Mouse (Mus musculus) frontal cortex, postnatal 25 days (tissue): ENCODE results near the gene Zc3hc1.

Experiments used
- DNase-seq, 2 experiments: peaks; one replicate each; pipeline ENCODE4 v3.0.0; 2022; ENCODE audit warnings: low spot score in 2 of 2

Zc3hc1 gene

DNA sequence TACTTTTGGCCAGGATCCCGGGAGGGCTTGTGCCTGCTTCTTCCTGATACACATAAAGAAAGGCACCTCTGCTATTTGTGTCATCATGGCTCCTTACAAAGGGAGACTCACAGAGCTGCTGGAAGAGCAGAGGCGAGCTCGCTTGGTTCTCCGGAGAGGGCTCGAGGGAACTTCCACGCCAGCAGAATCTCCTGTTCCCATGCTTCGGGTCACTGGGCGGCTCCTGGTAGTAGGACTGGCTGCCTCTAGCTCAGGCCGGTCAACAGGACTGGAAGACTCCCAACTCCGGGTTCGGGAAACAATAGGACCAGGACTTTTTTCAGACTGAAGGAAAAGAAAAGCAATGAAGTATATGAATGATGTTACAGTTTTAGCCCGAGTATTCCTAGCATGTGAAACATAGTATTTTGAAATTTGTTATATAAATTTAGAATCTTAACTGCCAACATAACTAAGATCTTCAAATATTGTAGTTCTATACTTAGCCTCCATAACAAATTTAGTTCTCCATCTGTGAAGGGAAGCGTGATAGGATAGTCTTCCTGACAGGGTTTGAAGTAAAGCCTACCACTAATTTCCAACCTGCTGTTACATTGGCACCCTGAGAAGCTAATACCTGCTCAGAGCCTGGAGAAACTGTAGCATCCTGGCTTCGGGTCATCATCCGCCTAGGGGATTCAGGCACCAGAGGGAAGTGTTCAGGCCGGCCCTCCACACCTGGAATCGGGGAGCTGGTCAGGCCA lies 18.0 kb downstream of the Zc3hc1 start:
- no peak for DNase-seq

- DNase-seq, result no peak
Observed at GRCm38 (mm10) chr6:30369291-30369690, 21.5 kb downstream of the Zc3hc1 start.

DNA sequence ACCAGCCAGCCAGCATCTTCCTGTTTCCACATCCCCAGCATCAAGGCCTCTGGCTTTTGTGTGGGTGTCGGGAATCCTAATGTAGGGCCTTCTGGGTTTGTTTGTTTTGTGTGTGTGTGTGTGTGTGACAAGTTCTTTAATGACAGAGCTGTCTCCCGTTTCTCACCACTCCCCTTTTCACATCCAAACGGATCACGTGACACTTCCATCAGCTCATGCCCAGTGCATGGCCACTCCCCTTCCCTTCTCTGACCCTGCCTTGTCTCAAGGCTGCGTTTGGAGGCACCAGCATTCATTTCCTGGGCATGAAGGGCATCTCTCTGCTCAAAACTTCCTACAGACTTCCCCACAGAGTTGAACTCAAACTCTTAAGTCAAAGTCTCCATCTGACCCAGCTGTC lies 27.0 kb downstream of the Zc3hc1 start:
- no peak for DNase-seq

GRCm38 (mm10) chr6:30359762-30360509 lies 30.9 kb downstream of the Zc3hc1 start:
- no peak for DNase-seq

- DNase-seq, result peak; percentile 72 to 76
Observed at GRCm38 (mm10) chr6:30357561-30358177, 33.2 kb downstream of the Zc3hc1 start.

DNA sequence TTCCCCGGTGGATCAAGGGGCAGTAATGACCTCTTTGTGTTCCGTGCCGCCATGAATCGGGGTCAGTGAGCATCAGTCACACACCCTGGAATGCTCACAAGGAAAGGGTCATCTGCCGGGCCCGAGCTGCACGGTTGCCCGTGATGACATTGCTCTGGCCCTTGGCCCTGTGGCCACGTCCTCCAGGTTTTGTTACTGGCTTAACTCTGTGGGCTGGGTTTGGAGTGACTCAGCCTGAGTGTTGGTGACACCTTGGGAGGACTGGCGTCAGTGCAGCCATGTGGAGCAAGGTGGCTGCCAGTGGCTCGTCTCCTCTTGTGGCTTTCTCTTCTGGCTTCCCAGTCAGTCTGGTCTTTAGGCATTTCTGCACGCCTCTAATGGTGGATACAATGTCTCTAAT lies 34.1 kb downstream of the Zc3hc1 start:
- DNase-seq, result no peak

DNA sequence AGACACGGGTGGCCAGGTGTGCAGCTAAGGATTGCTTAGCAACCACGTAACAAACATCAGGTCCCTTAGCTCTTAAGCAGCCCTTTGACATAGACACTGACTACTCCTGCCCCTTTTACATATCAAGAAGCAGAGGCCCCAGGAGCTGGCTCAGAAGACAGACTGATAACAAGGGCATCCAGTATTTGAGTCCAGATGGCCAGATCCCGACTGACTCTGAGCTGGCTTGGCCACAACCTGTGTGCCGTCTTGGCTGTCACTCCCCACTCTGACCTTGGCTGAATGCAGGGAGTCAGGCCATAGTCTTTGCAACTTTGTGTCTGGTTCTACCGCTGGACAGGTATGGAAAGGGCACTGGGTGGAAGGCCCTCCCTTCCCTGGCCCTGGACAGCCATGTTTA lies 34.7 kb downstream of the Zc3hc1 start:
- no peak for DNase-seq

- DNase-seq, result no peak
Observed at GRCm38 (mm10) chr6:30355701-30356100, 35.1 kb downstream of the Zc3hc1 start.

DNA sequence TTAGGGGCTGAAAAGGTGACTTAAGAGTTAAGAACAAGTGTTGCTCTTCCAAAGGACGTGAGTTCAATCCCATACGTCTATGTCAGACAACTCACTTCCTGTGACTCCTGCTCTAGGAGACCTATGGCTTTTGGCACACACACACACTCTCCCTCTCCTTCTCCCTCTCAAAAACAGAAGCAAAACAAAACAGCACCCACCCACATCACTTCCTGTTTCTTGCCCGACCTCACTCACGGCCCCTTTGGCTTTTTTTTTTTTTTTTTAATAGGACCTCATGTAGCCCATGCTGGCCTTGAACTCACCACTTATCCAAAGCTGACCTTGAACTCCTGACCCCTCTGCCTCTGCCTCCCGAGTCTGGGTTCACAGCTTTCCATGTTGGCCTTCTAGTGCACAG lies 36.1 kb downstream of the Zc3hc1 start:
- DNase-seq, result no peak

DNA sequence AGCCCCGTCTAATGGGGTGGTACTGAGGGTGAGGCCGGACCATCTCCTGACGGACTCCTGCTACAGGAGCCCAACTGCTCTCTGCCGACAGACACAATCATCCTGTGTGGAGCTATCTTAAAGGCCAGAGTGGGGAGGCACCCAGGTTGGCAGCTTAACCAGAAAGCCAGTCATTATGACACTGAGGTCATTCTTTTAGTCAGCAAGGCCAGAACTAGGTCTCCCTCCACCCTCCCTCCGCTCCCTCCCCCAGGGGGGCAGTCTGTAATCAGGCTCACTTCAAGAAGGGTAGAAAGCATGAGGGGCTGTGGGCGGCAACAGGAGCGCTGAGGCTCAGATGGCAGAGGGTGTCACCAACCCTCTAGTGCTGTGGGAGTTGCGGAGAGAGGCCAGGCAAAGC lies 37.2 kb downstream of the Zc3hc1 start:
- no peak for DNase-seq

- no peak for DNase-seq
Observed at GRCm38 (mm10) chr6:30352762-30353161, 38.1 kb downstream of the Zc3hc1 start.

- DNase-seq, result no peak
Observed at GRCm38 (mm10) chr6:30351290-30351689, 39.5 kb downstream of the Zc3hc1 start.

GRCm38 (mm10) chr6:30347288-30347801 lies 43.5 kb downstream of the Zc3hc1 start:
- DNase-seq, result no peak

DNA sequence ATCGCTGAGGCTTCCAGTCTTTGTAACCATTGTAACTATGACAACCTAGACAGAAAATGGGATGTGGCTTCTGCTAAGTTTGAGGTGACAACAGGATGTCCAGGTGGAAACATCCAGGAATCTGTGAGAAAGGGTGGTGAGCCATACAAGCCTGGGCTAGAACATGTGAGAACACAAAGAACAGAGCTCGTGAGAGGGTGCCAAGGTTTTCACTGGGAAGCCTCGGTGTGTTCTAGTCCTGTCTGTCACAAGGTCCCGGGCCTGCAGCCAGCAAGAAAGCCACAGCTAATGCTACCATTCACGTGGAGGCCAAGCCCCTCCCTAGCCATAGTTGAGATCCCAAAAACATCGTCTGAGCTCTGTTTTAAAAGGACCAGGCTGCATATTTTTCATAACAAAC lies 44.1 kb downstream of the Zc3hc1 start:
- no peak for DNase-seq

DNA sequence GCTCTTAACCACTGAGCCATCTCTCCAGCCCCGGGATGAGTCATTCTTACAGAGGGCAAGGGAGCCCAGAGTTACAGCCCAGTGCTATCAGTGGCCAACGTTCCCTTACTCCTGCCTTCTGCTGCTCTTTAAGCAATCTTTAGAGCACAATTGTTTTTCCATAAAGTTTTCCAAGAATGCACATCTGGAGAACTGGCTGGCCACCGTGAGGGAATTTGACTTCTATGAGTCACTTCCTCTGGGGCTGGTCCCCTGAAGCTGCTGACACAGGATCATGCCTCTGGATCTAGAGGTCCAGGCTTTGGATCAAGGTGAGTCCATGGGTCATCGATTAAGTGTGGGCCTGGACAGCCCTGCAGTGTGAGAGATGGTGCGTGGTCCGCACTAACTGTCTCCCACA lies 46.8 kb downstream of the Zc3hc1 start:
- no peak for DNase-seq

DNA sequence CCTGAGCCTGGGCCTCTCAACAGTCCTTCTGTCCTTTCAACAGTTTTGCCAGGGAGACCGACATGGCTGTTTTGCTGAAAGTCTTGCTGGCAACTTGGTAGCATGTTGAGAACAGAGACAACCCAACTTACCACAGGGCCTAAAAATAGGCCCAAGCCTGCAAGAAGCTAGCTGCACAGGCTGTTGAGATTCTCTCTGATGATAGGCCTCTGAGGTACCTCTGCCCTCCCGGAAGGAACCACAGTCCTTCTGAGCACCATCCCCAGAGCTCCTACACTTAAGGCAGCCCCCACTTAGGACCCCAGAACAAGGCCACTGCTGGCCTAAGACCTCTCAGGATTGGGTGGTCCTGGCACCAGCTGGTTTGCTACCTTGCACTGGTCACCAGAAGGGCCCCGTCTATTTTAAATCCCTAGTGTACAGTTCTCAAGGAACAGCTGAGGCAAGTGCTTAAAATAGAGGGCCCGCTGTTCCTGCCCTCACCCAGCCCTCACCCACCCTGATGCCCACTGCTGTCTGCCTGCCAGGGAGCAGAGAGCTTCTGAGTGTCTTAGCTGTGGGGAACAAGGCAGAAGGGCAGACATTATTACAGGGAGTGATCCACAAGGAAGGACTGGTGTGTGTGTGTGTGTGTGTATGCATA lies 50.5 kb downstream of the Zc3hc1 start:
- no peak for DNase-seq

- DNase-seq, result no peak
Observed at GRCm38 (mm10) chr6:30336912-30337311, 53.9 kb downstream of the Zc3hc1 start.

DNA sequence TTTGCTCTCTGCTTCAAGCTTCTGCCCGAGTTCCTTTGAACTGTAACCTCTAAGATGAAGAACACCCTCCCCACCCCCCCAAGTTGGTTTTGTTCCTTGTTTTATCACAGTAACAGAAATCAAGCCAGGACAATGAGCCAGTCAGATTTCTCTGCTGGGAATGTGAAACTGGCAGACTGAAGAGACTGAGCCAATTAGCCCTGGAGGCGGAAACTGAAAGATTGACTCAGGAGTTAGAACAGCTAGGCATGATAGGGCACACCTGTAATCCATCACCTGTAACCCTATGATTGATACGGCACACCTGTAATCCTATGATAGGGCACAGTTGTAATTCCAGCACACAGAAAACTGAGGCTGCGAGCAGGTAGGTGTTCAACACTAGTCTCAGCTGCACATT lies 58.6 kb downstream of the Zc3hc1 start:
- no peak for DNase-seq

DNA sequence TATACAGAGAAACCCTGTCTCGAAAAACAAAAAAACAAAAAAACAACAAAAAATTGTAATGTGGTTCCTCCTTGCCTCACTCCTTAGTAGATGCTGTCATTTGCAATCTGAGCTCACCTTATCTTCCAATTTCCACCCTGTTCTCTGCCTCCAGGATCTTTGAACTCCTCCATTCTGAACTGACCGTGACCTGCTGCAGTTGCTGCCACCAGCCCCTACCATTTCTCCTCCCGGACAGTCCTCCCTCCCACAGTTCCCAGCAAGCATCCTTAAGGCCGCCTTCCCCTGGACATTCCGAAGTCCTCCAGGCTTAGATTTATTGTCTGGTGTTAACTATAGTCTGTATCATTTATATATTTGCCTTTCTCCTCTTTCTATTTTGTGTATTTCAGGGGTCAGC lies 60.1 kb downstream of the Zc3hc1 start:
- DNase-seq, result no peak

DNA sequence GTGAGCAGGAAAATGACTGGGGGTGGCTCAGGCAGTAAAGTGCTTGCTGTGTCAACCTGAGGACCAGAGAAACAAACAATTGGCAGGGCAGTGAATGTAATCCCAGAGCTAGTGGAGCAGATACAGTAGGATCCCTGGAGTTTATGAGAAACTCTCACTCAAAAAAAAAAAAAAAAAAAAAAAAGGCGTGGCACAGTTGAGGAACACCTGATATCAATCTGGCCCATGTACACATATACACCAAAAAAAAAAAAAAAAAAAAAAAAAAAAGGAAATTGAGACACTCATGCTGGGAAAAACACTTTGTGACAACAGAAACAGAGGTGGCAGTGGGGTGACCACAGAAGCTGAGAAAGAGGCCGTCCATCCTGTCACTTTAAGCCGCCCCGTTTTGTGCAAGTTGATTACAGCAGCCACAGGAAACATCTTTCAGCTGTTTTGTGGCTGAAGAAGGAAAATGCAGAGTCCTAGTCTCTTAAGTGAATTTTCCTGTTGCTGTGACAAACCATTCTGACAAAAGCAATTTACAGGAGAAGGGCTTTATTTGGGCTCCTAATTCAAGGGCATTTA lies 64.8 kb downstream of the Zc3hc1 start:
- no peak for DNase-seq

- DNase-seq, result no peak
Observed at GRCm38 (mm10) chr6:30321002-30321401, 69.8 kb downstream of the Zc3hc1 start.

- DNase-seq, result no peak
Observed at GRCm38 (mm10) chr6:30319216-30319615, 71.6 kb downstream of the Zc3hc1 start.
